Mouse (Mus musculus) olfactory bulb, adult 2 months (tissue): Measurements from ENCODE around the gene Aldh3a1. TPM values are rescaled to one million over a fixed set of nuclear protein-coding genes. Genes with fewer than 3 reads are reported as not detected.

Source experiments
- H3K27ac ChIP-seq: fragments of 200-500 bp; 2 replicates; pipeline ENCODE4 v1.5.1; 2012; ENCODE audit warnings: low read depth, low read length; ENCODE audit not compliant: insufficient read depth
- H3K4me1 ChIP-seq: fragments of 200-500 bp; 2 replicates; pipeline ENCODE4 v1.6.1; 2012; ENCODE audit warnings: low read length; ENCODE audit not compliant: control insufficient read depth, insufficient read depth
- H3K4me3 ChIP-seq: fragments of 200-500 bp; 2 replicates; pipeline ENCODE4 v1.5.1; 2012; ENCODE audit warnings: mild to moderate bottlenecking, low read depth, low read length, moderate library complexity; ENCODE audit not compliant: insufficient read depth
- CTCF ChIP-seq: fragments of 200-500 bp; IDR thresholded peaks from 2 replicates; pipeline ENCODE4 v1.5.1; 2012; ENCODE audit warnings: low read depth, mild to moderate bottlenecking, low read length, moderate library complexity; ENCODE audit not compliant: insufficient read depth
- POLR2A ChIP-seq: fragments of 200-500 bp; IDR thresholded peaks from 2 replicates; pipeline ENCODE4 v1.6.1; 2012; ENCODE audit warnings: mild to moderate bottlenecking, low read depth, low read length, moderate library complexity; ENCODE audit not compliant: insufficient read depth
- WGBS: fragments of 180-500 bp; shearing (Covaris S2); methylation state at CpG from one replicate; pipeline ENCODE4 v1.1.7; 2018; 5-methylcytosine and 5-hydroxymethylcytosine counted together
- polyA plus RNA-seq: library from polyadenylated mRNA; stranded (reverse); fragments of >200 nt; gene quantifications from 2 replicates; pipeline ENCODE4 v1.2.4, GENCODE M21; 2012; ENCODE audit warnings: low replicate concordance; ENCODE audit not compliant: missing spikeins, insufficient read depth, insufficient read length

Aldh3a1 gene
- polyA plus RNA-seq, 1 experiment: not detected

GRCm38 (mm10) chr11:61227816-61228215 lies 20.5 kb downstream of the Aldh3a1 start:
- TF ChIP-seq POLR2A: no peak
- no peak for TF ChIP-seq CTCF
- Histone ChIP-seq H3K4me3 (no peak overlapping the region), H3K27ac (no peak overlapping the region), H3K4me1 (no peaks in the 10 kb centered on the region)
- 88% methylated on average over 8 of the region's 8 CpGs for WGBS

DNA sequence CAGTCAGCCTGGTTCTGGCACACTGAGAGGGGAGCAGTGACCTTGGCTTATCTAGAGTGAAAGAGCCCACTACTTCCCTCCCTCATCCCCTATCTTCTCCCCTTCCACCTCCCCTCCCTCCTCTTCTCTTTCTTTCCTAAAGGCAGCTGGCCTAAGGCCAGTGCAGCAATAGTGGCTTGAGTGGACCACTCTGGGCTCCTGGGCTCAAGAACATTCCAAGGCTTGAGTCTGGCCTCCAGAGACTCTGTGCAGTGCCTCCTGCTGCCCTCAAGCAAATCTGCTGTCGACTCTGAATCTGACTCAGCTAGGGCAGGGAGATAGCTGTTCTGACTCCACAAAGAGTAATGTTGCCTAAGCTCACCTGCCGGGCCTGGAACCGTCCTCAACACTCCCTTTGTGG lies 21.1 kb downstream of the Aldh3a1 start:
- 85% methylated on average over 3 of the region's 3 CpGs for WGBS
- TF ChIP-seq POLR2A (no peak), CTCF (no peak)
- H3K4me3 ChIP-seq: no peak overlapping the region
- H3K27ac ChIP-seq: no peak overlapping the region
- H3K4me1 ChIP-seq: no peaks in the 10 kb centered on the region

- TF ChIP-seq POLR2A: no peak
- TF ChIP-seq CTCF: peak; percentile 44; the same call in 1 of the 2 replicates
- WGBS: 2% methylated on average over 9 of the region's 9 CpGs
- H3K4me3 ChIP-seq: 0 out of 2 replicates have a peak overlapping the region, but pooled peaks have one; percentile 9
- no peak overlapping the region for H3K27ac ChIP-seq
- peaks cover 2% of the 10 kb centered on the region for H3K4me1 ChIP-seq
Measured at GRCm38 (mm10) chr11:61231329-61231728, 24.0 kb downstream of the Aldh3a1 start.

- no peak overlapping the region for H3K4me3 ChIP-seq
- H3K27ac ChIP-seq: no peak overlapping the region
- H3K4me1 ChIP-seq: peaks cover 2% of the 10 kb centered on the region
- TF ChIP-seq CTCF (no peak), POLR2A (no peak)
- WGBS: 63% methylated on average over 5 of the region's 5 CpGs
Measured at GRCm38 (mm10) chr11:61234174-61234573, 26.8 kb downstream of the Aldh3a1 start.

DNA sequence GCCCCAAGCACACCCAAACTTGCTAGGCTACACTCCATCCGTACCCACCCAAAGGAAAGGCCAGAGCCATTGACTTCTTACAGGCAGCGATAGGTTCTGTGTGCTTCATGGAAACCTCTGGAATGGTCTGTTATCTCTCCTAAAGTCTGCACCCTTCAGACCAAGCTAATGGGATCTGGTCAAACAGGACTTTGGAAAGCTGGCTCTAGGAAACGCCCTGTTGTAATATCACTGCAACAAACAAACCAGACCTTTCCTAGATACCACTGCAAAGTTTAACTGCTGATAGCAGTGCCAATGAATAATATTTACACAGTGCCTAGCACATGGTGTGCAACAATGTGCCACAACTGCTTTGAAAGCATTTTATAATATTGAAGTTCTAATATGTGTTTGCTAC lies 28.7 kb downstream of the Aldh3a1 start:
- TF ChIP-seq CTCF: no peak
- TF ChIP-seq POLR2A: no peak
- Histone ChIP-seq H3K4me3 (no peak overlapping the region), H3K27ac (no peak overlapping the region), H3K4me1 (peaks cover 2% of the 10 kb centered on the region)
- 97% methylated on average over 3 of the region's 3 CpGs for WGBS

DNA sequence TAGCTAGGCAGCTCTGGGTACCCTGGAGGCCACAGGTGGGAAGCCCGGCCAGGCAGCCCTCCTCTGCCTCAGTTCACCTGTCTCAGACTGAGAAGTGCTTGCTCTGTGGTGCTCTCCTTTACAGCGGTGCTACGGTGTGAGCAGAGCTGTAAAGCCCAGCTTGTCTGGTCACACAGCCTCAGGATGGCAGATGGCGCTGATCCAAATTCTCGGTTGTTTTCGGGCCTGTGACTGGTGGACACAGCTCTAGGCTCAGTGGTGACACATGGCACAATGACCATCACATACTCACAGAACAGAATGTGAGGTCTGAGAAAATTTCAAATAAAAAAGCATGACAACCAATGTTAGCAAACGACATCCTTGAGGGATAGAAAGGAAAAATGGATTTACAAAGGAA lies 37.1 kb downstream of the Aldh3a1 start:
- no peak for TF ChIP-seq POLR2A
- TF ChIP-seq CTCF: no peak
- H3K4me3 ChIP-seq: no peak overlapping the region
- H3K27ac ChIP-seq: no peak overlapping the region
- no peaks in the 10 kb centered on the region for H3K4me1 ChIP-seq
- 82% methylated on average over 7 of the region's 7 CpGs for WGBS

DNA sequence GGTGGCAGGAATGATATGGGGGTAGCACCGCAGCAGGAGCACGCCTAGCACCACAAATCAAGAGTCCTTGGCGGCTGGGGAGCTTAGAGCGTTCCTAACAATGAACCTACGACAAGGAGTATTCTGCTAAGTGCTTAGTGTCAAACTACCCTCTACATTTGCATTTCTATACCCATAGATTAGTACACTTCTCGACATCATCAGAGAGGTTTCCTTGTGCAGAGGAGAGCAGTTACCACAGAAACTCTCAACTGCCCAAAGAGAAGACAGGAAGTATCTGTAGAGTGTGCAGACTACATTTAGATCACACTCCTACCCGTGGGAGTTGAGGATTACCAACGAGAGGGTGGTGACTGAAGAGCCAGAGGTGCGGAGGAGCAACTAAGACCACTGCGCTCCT lies 44.4 kb downstream of the Aldh3a1 start:
- WGBS: 69% methylated on average over 10 of the region's 10 CpGs
- no peaks in the 10 kb centered on the region for H3K4me1 ChIP-seq
- TF ChIP-seq POLR2A (no peak), CTCF (no peak)

DNA sequence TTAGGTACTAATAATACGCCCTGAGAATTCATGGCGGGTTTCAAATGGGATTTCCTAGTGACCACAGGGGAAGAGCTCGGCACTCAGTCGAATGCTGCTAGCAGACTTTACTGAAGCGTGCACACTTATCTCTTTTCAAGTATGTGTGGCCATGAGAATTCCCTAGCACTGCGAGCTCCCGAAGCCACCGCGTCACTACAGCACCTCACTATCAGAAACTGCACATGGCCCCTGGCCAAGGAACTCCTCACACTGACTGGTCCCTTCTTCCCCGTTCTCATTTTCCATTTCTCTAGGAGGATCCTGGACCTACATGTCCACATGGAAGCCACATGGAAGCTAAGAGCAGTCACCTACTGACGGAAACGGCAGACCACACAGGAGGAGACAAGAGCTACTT lies 45.5 kb downstream of the Aldh3a1 start:
- H3K4me3 ChIP-seq: no peak overlapping the region
- no peak overlapping the region for H3K27ac ChIP-seq
- WGBS: 94% methylated on average over 12 of the region's 12 CpGs
- H3K4me1 ChIP-seq: no peaks in the 10 kb centered on the region
- TF ChIP-seq CTCF (no peak), POLR2A (no peak)

More for the DNA sequence above, 44.4 kb downstream of the Aldh3a1 start:
- Histone ChIP-seq H3K27ac (no peak overlapping the region), H3K4me3 (no peak overlapping the region)

- Histone ChIP-seq H3K4me3 (no peak overlapping the region), H3K4me1 (no peaks in the 10 kb centered on the region), H3K27ac (no peak overlapping the region)
- WGBS: 82% methylated on average over 6 of the region's 6 CpGs
- TF ChIP-seq CTCF: no peak
- no peak for TF ChIP-seq POLR2A
Measured at GRCm38 (mm10) chr11:61259106-61259505, 51.8 kb downstream of the Aldh3a1 start.

DNA sequence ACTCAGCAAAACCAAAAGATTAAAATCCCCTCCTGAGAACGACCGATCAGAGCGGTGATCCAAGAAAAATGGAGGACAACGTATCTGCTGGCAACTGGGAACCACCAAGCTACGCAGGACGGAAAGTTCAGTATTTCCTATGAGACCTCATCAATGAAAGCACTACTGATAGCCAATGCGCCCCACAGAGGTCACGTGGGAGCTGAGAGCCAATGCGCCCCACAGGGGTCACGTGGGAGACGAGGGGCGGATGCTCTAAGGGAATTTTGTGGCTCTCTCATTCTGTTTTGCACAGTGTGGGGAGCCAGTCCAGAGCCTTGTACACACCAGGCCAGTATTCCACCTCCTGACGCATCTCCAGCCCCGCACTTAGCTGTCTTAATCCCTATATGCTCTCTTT lies 55.2 kb downstream of the Aldh3a1 start:
- Histone ChIP-seq H3K27ac (no peak overlapping the region), H3K4me1 (peaks cover 2% of the 10 kb centered on the region; the same call in 1 of the 2 replicates), H3K4me3 (no peak overlapping the region)
- TF ChIP-seq POLR2A (no peak), CTCF (no peak)
- WGBS: 93% methylated on average over 14 of the region's 14 CpGs
